In genomic region chr8:96680416-96681027, GRCm38 (mm10) we compare ENCODE assay signal across 12 mouse cellular contexts.
DNase-seq lines count a peak whose midpoint lies in the region; ATAC-seq and TF ChIP-seq lines count a peak whose summit lies in the region.
"Had no signal": no experiment of that assay in that cellular context is flagged by ENCODE, and none has a peak within 500 bp of the region (broad histone marks: within the 10 kb centered on the region; RNA-seq: fewer than 3 reads in every experiment).

No protein-coding gene starts in this region.

- no peaks in the 10 kb centered on the region for H3K79me2 ChIP-seq in heart, adult 2 months (replicated peaks; ENCODE audit: control insufficient read depth, insufficient read depth, low read length)

- DNase-seq in frontal cortex, postnatal 10 days (ENCODE audit: low spot score in 2 of 2): peak; percentile 28
- peak; percentile 5 to 21 for DNase-seq in cerebellum, adult 18-20 months
- DNase-seq in layer of hippocampus, adult 11-12 months (ENCODE audit: low spot score): peak; percentile 15
- peak; percentile 71 for DNase-seq in midbrain, postnatal 0 days (ENCODE audit: low spot score)
- no peak for DNase-seq in lung, postnatal 14 days
- DNase-seq in kidney, adult 2 months: no peak
- no peak for DNase-seq in heart, adult 2 months
- DNase-seq: gastrocnemius, postnatal 36 days; liver, postnatal 0 days had no signal

- intact Hi-C loops in heart, adult 2 months (cut with DNase I): no loop called here

- 86% methylated on average over 16 of the region's 16 CpGs for WGBS in midbrain, postnatal 0 days
- WGBS in kidney, adult 2 months: 93% methylated on average over 16 of the region's 16 CpGs
- WGBS in heart, adult 2 months: 83% methylated on average over 16 of the region's 16 CpGs

- ATAC-seq in frontal cortex, adult (ENCODE audit: low TSS enrichment): no peak
- ATAC-seq in midbrain, postnatal 0 days (ENCODE audit: low FRiP score): peak; percentile 23; the same call in 1 of the 2 replicates
- ATAC-seq: liver, postnatal 0 days had no signal

- no peaks in the 10 kb centered on the region for H3K27me3 ChIP-seq in midbrain, postnatal 0 days (ENCODE audit: insufficient read depth, low read length)
- no peaks in the 10 kb centered on the region; the same call in 1 of the 2 replicates for H3K27me3 ChIP-seq in kidney, adult 2 months (replicated peaks; ENCODE audit: control insufficient read depth, insufficient read depth, low read length)
- H3K27me3 ChIP-seq in heart, adult 2 months (ENCODE audit: control insufficient read depth, insufficient read depth, low read length): no peaks in the 10 kb centered on the region
- H3K27me3 ChIP-seq: embryonic facial prominence, embryonic 13.5 days had no signal

- no peak overlapping the region for H3K4me2 ChIP-seq in midbrain, postnatal 0 days (ENCODE audit: low read depth, low read length, poor library complexity, severe bottlenecking)
- H3K4me2 ChIP-seq: embryonic facial prominence, embryonic 13.5 days had no signal

- no peaks in the 10 kb centered on the region for H3K4me1 ChIP-seq in midbrain, postnatal 0 days (ENCODE audit: insufficient read depth, low read length)
- H3K4me1 ChIP-seq in kidney, adult 2 months (ENCODE audit: control insufficient read depth, insufficient read depth, low read length): no peaks in the 10 kb centered on the region
- H3K4me1 ChIP-seq in heart, adult 2 months (ENCODE audit: control insufficient read depth, insufficient read depth, low read length): no peaks in the 10 kb centered on the region
- H3K4me1 ChIP-seq: embryonic facial prominence, embryonic 13.5 days had no signal

- H3K36me3 ChIP-seq in midbrain, postnatal 0 days (ENCODE audit: insufficient read depth, low read length): no peaks in the 10 kb centered on the region
- no peaks in the 10 kb centered on the region for H3K36me3 ChIP-seq in kidney, adult 2 months (ENCODE audit: control insufficient read depth, insufficient read depth, low read length)
- H3K36me3 ChIP-seq in heart, adult 2 months (ENCODE audit: control insufficient read depth, insufficient read depth, low read length): no peaks in the 10 kb centered on the region
- H3K36me3 ChIP-seq: embryonic facial prominence, embryonic 13.5 days had no signal

- no peak overlapping the region for H3K4me3 ChIP-seq in midbrain, postnatal 0 days (ENCODE audit: low read depth, low read length)
- no peak overlapping the region for H3K4me3 ChIP-seq in kidney, adult 2 months (ENCODE audit: insufficient read depth, low read depth, low read length)
- no peak overlapping the region for H3K4me3 ChIP-seq in heart, adult 2 months
- H3K4me3 ChIP-seq: embryonic facial prominence, embryonic 13.5 days; left cerebral cortex, adult 2 months had no signal

- no peaks in the 10 kb centered on the region for H3K9me3 ChIP-seq in midbrain, postnatal 0 days (ENCODE audit: low read length)
- H3K9me3 ChIP-seq: embryonic facial prominence, embryonic 13.5 days had no signal

- no peak overlapping the region for H3K9ac ChIP-seq in midbrain, postnatal 0 days (replicated peaks; ENCODE audit: low read length, poor library complexity, severe bottlenecking)
- no peak overlapping the region for H3K9ac ChIP-seq in heart, adult 2 months (ENCODE audit: low read depth, low read length)
- H3K9ac ChIP-seq: embryonic facial prominence, embryonic 13.5 days; liver, postnatal 0 days had no signal

- no peak overlapping the region for H3K27ac ChIP-seq in midbrain, postnatal 0 days (ENCODE audit: low read depth, low read length)
- H3K27ac ChIP-seq in kidney, adult 2 months (ENCODE audit: insufficient read depth, low read depth, low read length): no peak overlapping the region
- H3K27ac ChIP-seq in heart, adult 2 months: no peak overlapping the region
- H3K27ac ChIP-seq: embryonic facial prominence, embryonic 13.5 days; left cerebral cortex, adult 2 months had no signal

- TF ChIP-seq CTCF in midbrain, postnatal 0 days (IDR thresholded peaks at IDR 0.05): no peak
- TF ChIP-seq CTCF in kidney, adult 2 months (conservative IDR thresholded peaks at IDR 0.05; ENCODE audit: insufficient read depth, insufficient read length, low read depth, low read length): no peak
- TF ChIP-seq CTCF in heart, adult 2 months (IDR thresholded peaks at IDR 0.05): no peak

- TF ChIP-seq EP300 in heart, adult 2 months (IDR thresholded peaks at IDR 0.05; ENCODE audit: insufficient read depth, low read depth, low read length): no peak

- no peak for TF ChIP-seq POLR2A in kidney, adult 2 months (IDR thresholded peaks at IDR 0.05; ENCODE audit: low read depth, low read length)
- no peak for TF ChIP-seq POLR2A in heart, adult 2 months (IDR thresholded peaks at IDR 0.05; ENCODE audit: insufficient read depth, low read depth, low read length)

Comparison
In these comparisons a context has a peak if more than half of its experiments do, and no peak if none do; other contexts are left out.
1. DNase-seq: peak in frontal cortex, postnatal 10 days (2 of 2), cerebellum, adult 18-20 months (2 of 2), layer of hippocampus, adult 11-12 months (single experiment) and midbrain, postnatal 0 days (single experiment); none in lung, postnatal 14 days (single experiment), kidney, adult 2 months (single experiment) and heart, adult 2 months (0 of 2).